Mouse (Mus musculus) thymus, adult 2 months (tissue): ENCODE data around the gene Gm38119. TPM values are rescaled to one million over a fixed set of nuclear protein-coding genes. Genes with fewer than 3 reads are reported as not detected.
"Not testable (repeated sequence)": the region's sequence is repeated elsewhere in the genome, so short reads cannot be mapped to it uniquely, and the experiment has no call there.

Experiments used
- DNase-seq: peaks from one replicate; pipeline ENCODE4 v3.0.0; 2021
- H3K27ac ChIP-seq: fragments of 200-500 bp; 2 replicates; pipeline ENCODE4 v1.5.1; 2012; ENCODE audit warnings: low read length, control low read depth; ENCODE audit not compliant: control insufficient read depth, insufficient read depth
- H3K27me3 ChIP-seq: fragments of 200-500 bp; 2 replicates; pipeline ENCODE4 v1.6.1; 2012; ENCODE audit warnings: mild to moderate bottlenecking, low read length, moderate library complexity, mixed read lengths; ENCODE audit not compliant: control insufficient read depth, insufficient read depth
- H3K36me3 ChIP-seq: fragments of 200-500 bp; 2 replicates; pipeline ENCODE4 v1.6.1; 2012; ENCODE audit warnings: mild to moderate bottlenecking, low read length, moderate library complexity; ENCODE audit not compliant: control insufficient read depth, insufficient read depth
- H3K4me1 ChIP-seq: fragments of 200-500 bp; replicated peaks from 2 replicates; pipeline ENCODE4 v1.6.1; 2012; ENCODE audit warnings: low read length; ENCODE audit not compliant: control insufficient read depth, insufficient read depth
- H3K4me3 ChIP-seq: fragments of 200-500 bp; 2 replicates; pipeline ENCODE4 v1.5.1; 2012; ENCODE audit warnings: mild to moderate bottlenecking, low read length, control low read depth, moderate library complexity; ENCODE audit not compliant: control insufficient read depth, insufficient read depth
- CTCF ChIP-seq: fragments of 200-500 bp; IDR thresholded peaks from 2 replicates; pipeline ENCODE4 v1.5.1; 2012; ENCODE audit warnings: mild to moderate bottlenecking, control low read depth, low read length, moderate library complexity, borderline replicate concordance; ENCODE audit not compliant: control insufficient read depth, poor library complexity, insufficient read depth; ENCODE audit errors: extremely low read depth
- POLR2A ChIP-seq: fragments of 200-500 bp; IDR thresholded peaks from 2 replicates; pipeline ENCODE4 v1.6.1; 2012; ENCODE audit warnings: mild to moderate bottlenecking, low read length, control low read depth, moderate library complexity; ENCODE audit not compliant: control insufficient read depth, poor library complexity, insufficient read depth; ENCODE audit errors: extremely low read depth
- WGBS: fragments of 180-500 bp; shearing (Covaris S2); methylation state at CpG from one replicate; pipeline ENCODE4 v1.1.7; 2018; 5-methylcytosine and 5-hydroxymethylcytosine counted together
- polyA plus RNA-seq: library from polyadenylated mRNA; depleted of rRNA; stranded (reverse); fragments of >200 nt; gene quantifications from 2 replicates; pipeline ENCODE4 v1.2.3, GENCODE M21; 2012; rRNA removed

Gm38119 gene
- polyA plus RNA-seq, 1 experiment = not detected

DNA sequence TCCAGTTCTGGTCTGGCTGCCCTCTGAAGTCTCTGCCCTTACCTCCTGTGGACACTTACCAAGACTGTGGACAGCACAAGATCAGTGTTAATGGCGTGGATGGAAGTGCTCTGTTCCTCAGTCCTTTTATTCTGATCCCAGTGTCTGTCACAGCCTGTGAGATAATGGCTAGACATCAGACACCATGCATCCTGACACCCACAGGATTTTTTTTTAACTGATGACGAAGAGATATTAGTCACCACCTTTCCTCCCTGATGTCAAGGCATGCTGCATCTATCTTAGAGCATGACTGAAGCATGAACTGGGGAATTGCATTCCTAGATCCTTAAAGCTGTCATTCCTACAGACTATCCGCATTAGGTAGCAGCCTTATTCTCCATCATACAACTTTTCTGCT lies 18.6 kb downstream of the Gm38119 start, which contains the start of gene Lce1f:
TSS of gene Lce1f (minus strand) at position 101 of the 400 bp plus-strand sequence.
- Histone ChIP-seq H3K4me3 (no peak within 1 kb of the TSS), H3K36me3 (no peaks in the 10 kb centered on the region), H3K4me1 (no peaks in the 10 kb centered on the region), H3K27me3 (no peaks in the 10 kb centered on the region), H3K27ac (no peak within 1 kb of the TSS)
- WGBS = 80% methylated on average over 3 of the region's 3 CpGs
- DNase-seq = no peak
- TF ChIP-seq CTCF = no peak
- no peak for TF ChIP-seq POLR2A

DNA sequence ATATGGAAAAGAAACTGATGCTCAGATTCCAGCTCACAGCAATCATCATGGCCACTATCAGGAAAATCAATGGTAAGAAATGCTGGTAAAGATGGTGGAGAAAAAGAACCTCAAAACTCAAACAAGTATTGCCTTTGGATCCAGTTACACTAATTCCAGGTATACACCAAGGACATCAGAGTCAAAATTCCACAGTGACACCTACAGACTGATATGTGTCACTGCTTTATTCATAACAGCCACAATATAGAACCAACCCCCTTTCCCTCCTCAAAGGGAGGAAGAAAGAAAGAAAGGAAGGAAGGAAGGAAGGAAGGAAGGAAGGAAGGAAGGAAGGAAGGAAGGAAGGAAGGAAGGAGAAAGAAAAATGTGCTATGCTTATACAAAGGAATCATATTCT lies 23.8 kb downstream of the Gm38119 start:
- Histone ChIP-seq H3K4me3 (no peak overlapping the region), H3K27me3 (no peaks in the 10 kb centered on the region), H3K27ac (no peak overlapping the region), H3K36me3 (no peaks in the 10 kb centered on the region), H3K4me1 (no peaks in the 10 kb centered on the region)
- no peak for DNase-seq
- TF ChIP-seq POLR2A (no peak), CTCF (no peak)

DNA sequence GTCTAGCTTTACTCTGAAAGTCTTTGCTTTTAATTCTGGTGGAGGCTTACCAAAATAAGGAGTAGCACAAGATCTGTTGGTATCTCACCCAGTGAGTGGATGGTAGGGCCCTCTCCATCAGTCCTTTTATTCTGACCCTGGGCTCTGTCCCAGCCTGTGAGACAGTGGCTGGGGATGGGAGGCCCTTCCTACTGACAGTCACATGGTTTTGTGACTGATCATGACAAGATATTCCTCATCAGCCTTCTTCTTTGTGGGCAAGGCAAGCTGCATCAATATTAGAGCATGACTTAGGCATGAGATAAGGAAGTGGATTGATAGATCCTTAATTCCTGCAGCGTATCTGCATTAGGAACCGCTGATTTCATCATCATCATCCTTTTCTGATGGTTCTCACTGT lies 29.9 kb downstream of the Gm38119 start, which contains the start of gene Lce1e:
TSS of gene Lce1e (minus strand) at position 101 of the 400 bp plus-strand sequence.
- Histone ChIP-seq H3K4me3 (no peak within 1 kb of the TSS), H3K27ac (no peak within 1 kb of the TSS), H3K36me3 (no peaks in the 10 kb centered on the region), H3K27me3 (no peaks in the 10 kb centered on the region), H3K4me1 (no peaks in the 10 kb centered on the region)
- 82% methylated on average over 2 of the region's 2 CpGs for WGBS
- no peak for DNase-seq
- TF ChIP-seq POLR2A (no peak), CTCF (no peak)

DNA sequence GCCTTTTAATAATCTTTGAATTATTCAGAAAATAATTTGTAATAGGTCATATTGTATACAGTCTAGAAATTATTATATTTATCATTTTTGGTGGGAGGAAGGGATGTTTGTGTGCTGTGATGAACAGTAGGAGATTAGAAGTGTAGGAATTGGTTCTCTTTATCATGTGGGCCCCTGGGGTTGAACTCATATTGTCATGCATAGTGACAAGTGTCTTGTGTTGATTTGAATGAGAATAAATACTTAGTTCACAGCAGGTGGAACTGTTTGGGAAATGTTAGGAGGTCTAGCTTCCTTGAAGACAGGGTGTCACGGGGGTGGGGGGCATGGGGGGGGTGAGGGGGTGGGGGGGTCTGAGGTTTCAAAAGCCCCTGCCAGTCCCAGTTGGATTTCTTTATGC lies 44.3 kb downstream of the Gm38119 start:
- 48% methylated on average over 1 of the region's 1 CpGs for WGBS

DNA sequence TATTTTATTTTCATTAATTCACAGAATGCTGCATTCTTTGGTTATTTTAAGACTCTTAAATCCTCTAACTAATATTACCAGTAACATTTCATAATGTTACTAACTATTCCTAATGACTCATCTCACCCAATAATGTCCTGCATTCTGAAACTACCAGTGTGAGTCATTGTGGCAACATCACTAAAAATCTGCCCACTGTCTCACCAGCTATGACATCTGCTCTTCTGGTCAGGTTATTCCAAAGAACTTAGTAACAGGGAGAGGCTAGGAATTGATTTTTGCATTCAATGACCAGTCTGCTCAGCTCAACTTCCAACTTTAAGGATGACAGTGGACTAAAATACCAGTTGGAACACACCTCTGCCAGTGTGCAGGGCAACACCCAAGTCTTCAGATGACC lies 47.2 kb downstream of the Gm38119 start:
- no peak for DNase-seq
- Histone ChIP-seq H3K27me3 (no peaks in the 10 kb centered on the region), H3K4me3 (no peak overlapping the region), H3K27ac (no peak overlapping the region), H3K4me1 (no peaks in the 10 kb centered on the region), H3K36me3 (no peaks in the 10 kb centered on the region)
- TF ChIP-seq CTCF = no peak
- no peak for TF ChIP-seq POLR2A

More for the DNA sequence above, 44.3 kb downstream of the Gm38119 start:
- Histone ChIP-seq H3K27me3 (no peaks in the 10 kb centered on the region), H3K4me3 (no peak overlapping the region), H3K27ac (no peak overlapping the region), H3K4me1 (no peaks in the 10 kb centered on the region), H3K36me3 (no peaks in the 10 kb centered on the region)
- TF ChIP-seq CTCF (no peak), POLR2A (no peak)
- no peak for DNase-seq

DNA sequence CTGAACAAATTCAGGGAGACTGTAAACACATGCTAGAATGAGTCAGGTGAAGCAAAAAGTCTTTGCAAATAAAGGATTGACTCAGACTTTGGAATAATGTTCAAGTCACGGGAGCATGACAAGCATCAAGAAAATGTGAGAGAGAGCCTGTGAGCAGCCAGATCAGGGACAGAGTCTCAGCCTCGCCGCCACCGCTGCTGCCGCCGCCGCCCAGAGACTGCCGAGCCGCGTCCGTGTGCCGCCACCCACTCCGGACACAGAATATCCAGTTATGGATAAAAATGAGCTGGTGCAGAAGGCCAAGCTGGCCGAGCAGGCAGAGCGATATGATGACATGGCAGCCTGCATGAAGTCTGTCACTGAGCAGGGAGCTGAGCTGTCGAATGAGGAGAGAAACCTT lies 49.7 kb downstream of the Gm38119 start:
- not testable (repeated sequence) for H3K36me3 ChIP-seq

More for the DNA sequence above, 49.7 kb downstream of the Gm38119 start:
- not testable (repeated sequence) for H3K27me3 ChIP-seq, H3K4me1 ChIP-seq, DNase-seq, H3K27ac ChIP-seq, H3K4me3 ChIP-seq
- WGBS = 75% methylated on average over 16 of the region's 16 CpGs

Other genes with a start within 250 kb of the Gm38119 start
- not detected in 2 replicates for gene Sprr4, start 238.6 kb downstream of the Gm38119 start, polyA plus RNA-seq
- 0.82 and 1.9 TPM in 2 replicates for gene 2310046K23Rik, start 204.6 kb downstream of the Gm38119 start, polyA plus RNA-seq
- 0.26 and 0.28 TPM in 2 replicates for gene Ivl, start 165.4 kb downstream of the Gm38119 start, polyA plus RNA-seq
- gene Smcp, start 150.1 kb downstream of the Gm38119 start, polyA plus RNA-seq = 0.45 and 1.3 TPM in 2 replicates
- gene 2210017I01Rik, start 131.6 kb downstream of the Gm38119 start, polyA plus RNA-seq = 0.22 TPM in 1 of 2 replicates, not detected in the other
- not detected in 2 replicates for gene Lce6a, start 117.4 kb downstream of the Gm38119 start, polyA plus RNA-seq
- 0.42 and 0.85 TPM in 2 replicates for gene Lce1a1, start 90.8 kb downstream of the Gm38119 start, polyA plus RNA-seq
- gene Lce1b, start 82.2 kb downstream of the Gm38119 start, polyA plus RNA-seq = 0.54 and 1.1 TPM in 2 replicates
- 0.47 and 1.00 TPM in 2 replicates for gene Lce1a2, start 68.8 kb downstream of the Gm38119 start, polyA plus RNA-seq
- 0.20 TPM in 2 replicates for gene Lce1c, start 59.8 kb downstream of the Gm38119 start, polyA plus RNA-seq
- gene Lce1d, start 51.9 kb downstream of the Gm38119 start, polyA plus RNA-seq = 0.37 and 0.96 TPM in 2 replicates
- 0.31 and 0.48 TPM in 2 replicates for gene Lce1e, start 30.0 kb downstream of the Gm38119 start, polyA plus RNA-seq
- 0.26 and 0.73 TPM in 2 replicates for gene Lce1f, start 18.7 kb downstream of the Gm38119 start, polyA plus RNA-seq
- gene Lce1g, start 13.2 kb upstream of the Gm38119 start, polyA plus RNA-seq = 0.26 TPM in 1 of 2 replicates, not detected in the other
- gene Lce1h, start 26.0 kb upstream of the Gm38119 start, polyA plus RNA-seq = 0.27 TPM in 1 of 2 replicates, not detected in the other
- 0.27 TPM in 1 of 2 replicates, not detected in the other for gene Lce1i, start 39.8 kb upstream of the Gm38119 start, polyA plus RNA-seq
- 0.66 and 1.3 TPM in 2 replicates for gene Lce1j, start 51.4 kb upstream of the Gm38119 start, polyA plus RNA-seq
- 0.35 TPM in 1 of 2 replicates, not detected in the other for gene Lce1k, start 68.8 kb upstream of the Gm38119 start, polyA plus RNA-seq
- 0.38 and 0.40 TPM in 2 replicates for gene Kprp, start 88.2 kb upstream of the Gm38119 start, polyA plus RNA-seq
- gene Lce1l, start 112.2 kb upstream of the Gm38119 start, polyA plus RNA-seq = 0.23 TPM in 1 of 2 replicates, not detected in the other
- gene 2310050C09Rik, start 131.1 kb upstream of the Gm38119 start, polyA plus RNA-seq = 0.36 TPM in 2 replicates
- 0.41 TPM in 1 of 2 replicates, not detected in the other for gene Lce3a, start 187.1 kb upstream of the Gm38119 start, polyA plus RNA-seq
- gene Lce3b, start 193.9 kb upstream of the Gm38119 start, polyA plus RNA-seq = 0.88 and 1.8 TPM in 2 replicates
- gene Lce3c, start 205.4 kb upstream of the Gm38119 start, polyA plus RNA-seq = 0.48 and 1.2 TPM in 2 replicates
- gene Lce3d, start 218.3 kb upstream of the Gm38119 start, polyA plus RNA-seq = not detected in 2 replicates
- 0.34 TPM in 1 of 2 replicates, not detected in the other for gene Lce3e, start 228.0 kb upstream of the Gm38119 start, polyA plus RNA-seq